Mouse (Mus musculus) ovary, adult 18-20 months (tissue): ENCODE results near the gene Dscam.

Experiments
- DNase-seq: peaks from one replicate; pipeline ENCODE4 v3.0.0; 2022; ENCODE audit warnings: low spot score, mixed read lengths

The Dscam gene

GRCm38 (mm10) chr16:97170513-97171081 is at the start of gene Dscam:
TSS of gene Dscam (minus strand) at chr16:97170752.
- DNase-seq = no peak

- DNase-seq = no peak
Measured at GRCm38 (mm10) chr16:97219381-97219780, 48.8 kb upstream of the Dscam start.

GRCm38 (mm10) chr16:97209997-97210396 is 39.4 kb upstream of the Dscam start:
- DNase-seq = no peak

- no peak for DNase-seq
Measured at GRCm38 (mm10) chr16:97208276-97208675, 37.7 kb upstream of the Dscam start.

GRCm38 (mm10) chr16:97204090-97204489 is 33.5 kb upstream of the Dscam start:
- no peak for DNase-seq

- DNase-seq = no peak
Measured at GRCm38 (mm10) chr16:97203554-97203953, 33.0 kb upstream of the Dscam start.

GRCm38 (mm10) chr16:97194630-97195029 is 24.1 kb upstream of the Dscam start:
- DNase-seq = no peak

GRCm38 (mm10) chr16:97194179-97194578 is 23.6 kb upstream of the Dscam start:
- no peak for DNase-seq

- DNase-seq = no peak
Measured at GRCm38 (mm10) chr16:97192296-97192695, 21.7 kb upstream of the Dscam start.

GRCm38 (mm10) chr16:97190604-97191003 is 20.1 kb upstream of the Dscam start:
- no peak for DNase-seq

- DNase-seq = no peak
Measured at GRCm38 (mm10) chr16:97171500-97171899, 948 bp upstream of the Dscam start.

- no peak for DNase-seq
Measured at GRCm38 (mm10) chr16:97169901-97170512, 545 bp downstream of the Dscam start.

- DNase-seq = no peak
Measured at GRCm38 (mm10) chr16:97168614-97169013, 1.9 kb downstream of the Dscam start.

- no peak for DNase-seq
Measured at GRCm38 (mm10) chr16:97168030-97168429, 2.5 kb downstream of the Dscam start.

GRCm38 (mm10) chr16:97166166-97166565 is 4.4 kb downstream of the Dscam start:
- no peak for DNase-seq

GRCm38 (mm10) chr16:97165444-97166121 is 5.0 kb downstream of the Dscam start:
- DNase-seq = no peak

- no peak for DNase-seq
Measured at GRCm38 (mm10) chr16:97158279-97158678, 12.3 kb downstream of the Dscam start.

- no peak for DNase-seq
Measured at GRCm38 (mm10) chr16:97144544-97145194, 25.9 kb downstream of the Dscam start.

GRCm38 (mm10) chr16:97141943-97142342 is 28.6 kb downstream of the Dscam start:
- no peak for DNase-seq

- no peak for DNase-seq
Measured at GRCm38 (mm10) chr16:97135003-97135827, 35.3 kb downstream of the Dscam start.

GRCm38 (mm10) chr16:97127296-97127695 is 43.3 kb downstream of the Dscam start:
- no peak for DNase-seq

- DNase-seq = no peak
Measured at GRCm38 (mm10) chr16:97110028-97110427, 60.5 kb downstream of the Dscam start.
